Mouse (Mus musculus): ENCODE results near the gene Scel.
A peak's percentile ranks its signal among the peaks of the same experiment; 100 is the strongest.
"Not testable (repeated sequence)": the region's sequence is repeated elsewhere in the genome, so short reads cannot be mapped to it uniquely, and the experiment has no call there.

Scel gene

DNA sequence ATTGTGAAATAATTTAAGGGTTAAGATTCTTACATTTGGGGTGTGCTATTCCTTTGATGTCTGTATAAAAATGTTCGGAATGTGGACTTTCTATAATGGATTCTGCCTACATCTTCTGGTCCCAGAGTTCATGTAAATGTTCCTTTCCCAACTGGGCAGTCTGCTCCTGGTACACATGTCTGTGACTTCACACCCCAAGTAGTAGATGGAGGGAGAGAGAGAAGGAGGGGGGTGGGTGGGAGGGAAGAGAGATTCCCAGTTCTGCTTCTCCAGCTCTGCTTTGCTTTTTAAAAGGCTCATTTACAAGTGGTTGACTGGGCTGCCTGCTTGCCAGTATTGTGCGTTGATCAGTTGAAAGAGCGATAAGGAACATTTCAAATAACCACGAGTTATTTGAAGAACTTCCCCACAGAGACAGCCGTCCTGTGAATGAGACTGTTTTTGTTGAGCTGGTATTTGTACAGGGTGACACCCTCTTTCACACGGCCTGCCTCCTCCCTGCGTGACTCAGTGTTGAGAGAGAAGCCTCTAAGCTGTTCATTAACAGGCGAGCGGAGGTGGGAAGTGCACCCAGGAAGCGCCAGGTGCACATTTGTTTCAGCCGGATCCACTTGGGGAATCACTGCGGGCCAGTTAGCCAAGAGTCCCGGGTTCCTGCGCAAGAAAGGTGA is at the start of gene Scel:
Gene Scel (plus strand): TSS at position 541 of the 671 bp plus-strand sequence.
- no peak for DNase-seq (ENCODE audit: low spot score)

DNA sequence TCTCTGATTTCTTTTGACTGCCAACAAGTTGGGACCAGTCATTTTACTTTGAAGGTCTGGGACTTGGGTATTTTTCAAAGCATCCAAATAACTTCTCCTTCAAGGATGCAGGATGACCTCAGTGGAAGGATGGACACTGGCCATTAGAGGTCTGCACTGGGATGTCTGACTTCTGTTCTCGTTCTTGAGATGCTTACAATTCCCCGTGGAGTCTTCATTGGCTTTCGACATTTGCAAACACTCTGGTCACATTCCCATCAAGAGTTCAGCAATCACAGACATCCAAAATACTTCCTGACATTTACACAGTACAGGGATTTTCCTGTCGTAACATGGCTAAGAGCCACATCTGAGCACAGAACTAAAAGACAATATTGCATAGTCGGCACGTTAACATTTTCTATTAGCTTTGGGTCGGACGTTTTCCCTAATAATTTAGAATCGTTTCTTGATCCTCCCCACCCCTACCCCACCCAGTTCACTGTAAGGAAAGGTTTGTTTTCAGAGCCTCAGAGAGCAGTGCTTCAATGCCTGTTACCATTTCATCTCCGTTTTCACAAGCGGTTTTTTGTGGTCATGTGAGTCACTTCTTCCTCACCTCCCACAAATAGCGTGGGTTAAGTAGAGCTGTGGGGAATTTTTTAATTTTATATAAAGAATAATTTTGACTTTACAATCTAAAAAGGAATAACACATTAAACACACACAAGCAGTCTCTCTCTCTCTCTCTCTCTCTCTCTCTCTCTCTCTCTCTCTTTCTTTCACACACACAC is 44.3 kb upstream of the Scel start:
- no peak for DNase-seq (ENCODE audit: low spot score)

DNA sequence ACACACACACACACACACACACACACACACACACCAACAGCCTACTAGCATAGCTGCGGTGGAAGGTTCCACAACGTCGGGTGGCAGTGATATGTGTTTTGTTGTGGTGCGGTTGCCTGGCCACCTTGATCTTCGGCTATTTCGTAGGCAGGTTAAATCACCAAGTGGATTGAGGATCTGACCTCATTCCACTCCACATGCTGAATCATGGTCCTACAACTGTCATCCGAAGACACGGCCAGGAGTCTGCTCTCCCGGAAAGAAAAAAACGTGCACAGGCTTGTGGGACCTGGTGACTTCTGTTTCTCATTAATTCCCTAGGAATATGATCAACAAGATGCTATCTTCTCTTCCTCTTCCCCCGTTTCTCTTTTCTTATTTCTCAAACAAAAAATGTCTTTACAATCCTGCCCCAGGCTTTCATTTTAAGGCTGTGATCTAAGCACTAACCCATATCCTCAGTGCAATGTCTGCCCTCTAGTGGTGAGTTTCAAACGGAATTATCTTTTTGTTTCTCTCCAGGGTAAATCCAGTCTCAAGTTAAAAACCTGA is 43.6 kb upstream of the Scel start:
- peak; percentile 39 for DNase-seq (ENCODE audit: low spot score)

DNA sequence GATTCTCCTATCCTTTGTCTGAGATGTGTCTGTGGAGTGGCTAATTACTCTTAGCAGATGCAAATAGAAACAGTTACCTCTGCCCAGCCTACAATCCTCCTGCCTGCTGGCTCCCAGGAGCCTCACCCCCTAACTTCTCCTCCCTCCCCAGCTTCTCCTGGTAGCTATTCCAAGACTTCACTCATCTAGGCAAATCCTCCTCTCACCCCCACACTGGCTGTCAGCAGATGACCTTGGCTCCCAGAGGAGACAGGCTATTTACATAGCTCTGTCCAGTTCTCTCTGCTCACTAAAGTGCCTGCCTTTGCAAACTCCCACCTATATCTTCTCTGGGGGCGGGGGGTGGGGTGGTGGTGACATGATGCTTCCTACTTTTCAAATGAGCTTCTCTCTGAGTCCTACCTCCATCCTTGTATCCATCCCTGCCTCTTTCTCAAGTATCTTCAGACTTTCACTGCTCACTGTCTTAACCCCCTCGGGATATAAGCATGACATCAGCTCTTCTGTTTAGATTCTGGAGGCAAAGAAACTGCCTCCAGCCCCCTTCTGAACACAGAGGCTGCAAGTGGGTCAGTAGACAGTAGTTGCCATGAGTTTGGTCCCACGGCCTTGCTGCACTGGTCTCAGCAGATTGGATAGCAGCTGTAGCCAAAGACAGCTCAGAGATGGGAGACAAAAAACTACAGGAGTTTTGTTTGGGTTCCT is 41.9 kb upstream of the Scel start:
- peak; percentile 69 for DNase-seq (ENCODE audit: low spot score)

DNA sequence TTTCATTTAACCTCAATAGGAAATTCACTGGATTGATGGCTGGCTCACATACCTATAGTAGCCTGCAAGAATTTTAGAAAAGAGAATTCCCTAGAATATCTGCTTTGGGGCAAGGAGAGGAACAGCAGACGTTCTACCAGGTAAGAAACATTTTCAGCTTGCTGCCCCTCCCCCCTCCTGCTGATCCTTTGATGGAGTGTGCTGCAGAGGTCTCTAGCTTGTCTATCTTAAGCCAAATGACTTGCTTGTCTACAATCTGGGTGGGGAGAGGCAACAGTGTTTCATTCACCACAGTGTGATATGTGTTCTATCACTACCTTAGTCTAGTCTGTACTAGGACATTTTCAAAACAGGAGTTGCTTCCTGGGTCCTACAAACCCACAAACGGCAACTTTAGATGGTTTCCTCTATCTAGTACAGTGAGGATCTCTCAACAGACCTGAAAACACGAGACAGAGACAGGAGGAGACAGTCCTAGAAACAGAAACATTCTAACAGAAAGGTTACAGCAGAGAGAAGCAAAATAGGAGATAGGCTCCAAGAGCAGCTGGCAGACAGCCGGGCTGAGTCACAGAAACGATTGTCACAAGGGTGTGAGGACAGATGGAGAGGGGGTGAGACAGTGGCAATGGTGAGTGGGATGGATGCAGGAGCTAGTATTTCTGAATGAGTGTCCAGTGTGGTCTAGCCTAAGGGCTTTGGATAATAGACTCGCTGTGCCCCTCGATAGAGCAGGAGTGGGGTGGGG is 41.2 kb upstream of the Scel start:
- DNase-seq (ENCODE audit: low spot score): peak; percentile 72

DNA sequence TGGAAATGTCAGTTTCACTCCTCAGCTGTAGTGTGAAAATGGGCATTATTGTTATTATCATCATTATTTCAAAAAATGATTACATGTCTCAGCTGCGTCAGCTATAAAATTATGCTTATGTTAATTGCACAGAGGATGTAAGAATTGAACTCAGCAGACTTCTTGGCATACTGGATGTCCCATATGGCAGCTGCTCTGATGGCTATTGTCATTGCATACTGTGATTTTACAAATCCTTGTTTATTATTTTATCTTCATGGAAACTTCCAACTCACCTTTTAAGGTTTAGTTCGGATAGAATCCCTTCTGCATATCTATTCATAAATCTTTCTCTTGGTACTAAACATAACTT is 40.6 kb upstream of the Scel start:
- DNase-seq (ENCODE audit: low spot score): no peak

DNA sequence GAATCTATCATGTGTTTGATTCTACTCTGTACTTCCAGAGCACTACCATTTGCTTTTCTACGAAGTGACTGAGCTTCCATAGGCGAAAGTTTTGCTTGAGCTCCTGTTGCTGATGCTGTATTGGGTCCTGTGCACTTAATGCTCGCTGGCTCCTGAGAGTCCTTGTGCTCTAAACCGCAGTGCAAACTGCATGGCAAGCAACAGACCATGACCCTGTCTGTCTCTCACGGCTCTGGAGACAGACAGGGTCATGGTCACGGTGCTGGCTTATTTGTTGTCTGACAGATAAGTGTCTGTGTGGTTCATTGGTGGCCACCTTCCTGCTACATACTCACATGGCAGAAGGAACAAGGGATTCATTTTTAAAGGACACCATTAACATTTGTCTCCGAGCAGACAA is 37.8 kb upstream of the Scel start:
- DNase-seq (ENCODE audit: low spot score): no peak

DNA sequence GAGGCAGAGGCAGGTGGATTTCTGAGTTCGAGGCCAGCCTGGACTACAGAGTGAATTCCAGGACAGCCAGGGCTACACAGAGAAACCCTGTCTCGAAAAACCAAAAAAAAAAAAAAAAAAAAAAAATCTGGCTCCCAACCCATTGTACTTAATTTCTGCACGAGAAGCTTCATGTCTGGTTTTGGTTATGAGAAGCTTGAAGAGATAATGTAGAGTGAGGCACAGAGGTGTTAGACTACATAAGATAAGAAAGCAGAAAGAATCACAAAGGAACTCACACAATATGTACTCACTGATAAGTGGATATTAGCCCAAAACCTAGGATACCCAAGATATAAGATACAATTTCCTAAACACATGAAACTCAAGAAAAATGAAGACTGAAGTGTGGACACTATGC is 36.9 kb upstream of the Scel start:
- not testable (repeated sequence) for DNase-seq (ENCODE audit: low spot score)

DNA sequence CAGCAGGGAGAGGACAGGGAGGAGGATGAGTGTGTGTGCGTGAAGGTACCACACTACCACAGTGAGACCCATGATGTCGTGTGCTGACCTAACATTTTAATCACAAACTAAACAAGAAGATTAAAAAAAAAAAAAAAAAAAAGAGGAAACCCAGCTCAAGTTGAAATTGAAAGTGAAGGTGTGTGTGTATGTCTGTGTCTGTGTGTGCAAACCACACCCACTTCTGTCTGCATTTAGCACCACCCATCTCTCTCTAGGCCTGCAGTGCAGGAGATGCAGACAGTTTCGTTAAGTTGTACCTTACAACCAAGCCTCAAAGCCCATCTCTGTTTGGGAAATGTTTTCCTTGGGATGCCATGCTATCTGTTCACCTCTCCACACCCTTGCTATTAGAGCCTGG is 35.9 kb upstream of the Scel start:
- no peak for DNase-seq (ENCODE audit: low spot score)

DNA sequence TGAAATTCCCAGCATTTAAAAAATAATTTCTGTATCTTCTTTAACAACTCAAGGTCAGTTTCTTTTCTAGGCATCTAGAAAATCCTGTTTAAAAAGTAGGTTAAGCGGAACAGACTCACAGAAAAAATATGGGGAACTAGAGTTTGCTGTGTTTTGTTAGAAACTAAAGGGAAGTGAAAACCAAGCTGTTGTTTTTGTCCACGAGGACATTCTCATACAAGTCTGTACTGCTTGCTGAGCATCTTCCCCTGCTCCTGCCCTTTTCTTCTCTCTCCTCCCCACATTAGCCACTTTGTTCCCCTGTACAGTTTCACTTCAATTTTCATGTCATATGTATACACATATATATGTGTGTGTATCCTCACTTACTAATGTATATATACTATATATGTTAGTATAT is 35.2 kb upstream of the Scel start:
- DNase-seq (ENCODE audit: low spot score): no peak

DNA sequence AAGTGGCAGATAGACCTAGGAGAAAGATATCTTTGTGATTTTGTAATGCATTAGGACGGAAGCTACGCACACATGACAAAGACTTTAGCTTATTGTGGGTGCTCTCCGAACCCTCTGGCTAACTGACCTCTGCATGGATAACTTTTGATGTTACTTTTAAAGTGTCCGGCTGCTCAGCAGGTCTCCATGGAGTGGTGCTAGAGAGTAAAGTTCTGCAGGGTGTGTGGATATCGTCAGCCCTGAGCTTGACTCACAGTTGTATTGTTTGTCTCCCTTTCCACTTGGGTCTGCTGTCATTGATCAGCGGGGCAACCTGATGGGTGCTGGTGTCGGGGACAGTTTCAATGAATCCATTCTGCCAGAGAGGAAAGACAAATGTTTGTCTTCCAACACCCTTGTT is 33.7 kb upstream of the Scel start:
- no peak for DNase-seq (ENCODE audit: low spot score)

DNA sequence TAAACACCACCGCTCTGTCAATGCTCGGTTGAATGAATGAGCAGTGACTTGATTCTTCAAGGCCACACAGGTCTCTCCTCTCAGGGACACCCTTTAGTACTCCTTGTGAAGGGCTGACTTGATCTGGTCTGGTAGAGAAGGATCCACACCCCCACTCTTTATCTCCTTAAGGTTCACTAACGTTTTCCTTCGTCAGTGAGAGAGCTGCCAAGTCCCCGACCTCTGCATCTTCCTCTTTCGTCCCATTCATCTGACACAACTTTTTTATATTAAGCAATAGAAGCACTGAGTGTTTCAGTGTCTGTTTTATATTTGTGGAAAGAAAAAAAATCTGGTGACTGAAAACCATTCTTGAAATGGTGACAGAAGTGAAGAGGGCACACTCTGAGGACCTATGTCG is 31.6 kb upstream of the Scel start:
- DNase-seq (ENCODE audit: low spot score): no peak

DNA sequence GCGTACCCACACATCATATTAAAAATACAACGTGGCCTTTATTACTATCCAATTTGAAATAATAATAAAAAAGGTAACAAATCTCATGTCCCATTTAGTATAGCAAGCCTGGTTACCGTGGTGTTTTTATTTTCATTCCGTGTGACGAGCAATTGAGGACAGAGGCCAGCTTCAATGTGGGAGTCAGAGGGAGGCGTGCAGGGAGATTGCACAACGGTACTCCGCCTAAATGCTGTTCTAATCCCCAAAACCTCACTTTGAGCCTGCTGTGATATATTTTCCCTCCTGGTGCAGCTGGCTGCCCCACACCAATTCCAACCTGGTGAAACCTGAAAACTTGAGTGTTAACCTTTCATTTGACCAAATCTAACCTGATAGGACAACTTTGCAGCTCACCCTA is 27.5 kb upstream of the Scel start:
- DNase-seq (ENCODE audit: low spot score): no peak

DNA sequence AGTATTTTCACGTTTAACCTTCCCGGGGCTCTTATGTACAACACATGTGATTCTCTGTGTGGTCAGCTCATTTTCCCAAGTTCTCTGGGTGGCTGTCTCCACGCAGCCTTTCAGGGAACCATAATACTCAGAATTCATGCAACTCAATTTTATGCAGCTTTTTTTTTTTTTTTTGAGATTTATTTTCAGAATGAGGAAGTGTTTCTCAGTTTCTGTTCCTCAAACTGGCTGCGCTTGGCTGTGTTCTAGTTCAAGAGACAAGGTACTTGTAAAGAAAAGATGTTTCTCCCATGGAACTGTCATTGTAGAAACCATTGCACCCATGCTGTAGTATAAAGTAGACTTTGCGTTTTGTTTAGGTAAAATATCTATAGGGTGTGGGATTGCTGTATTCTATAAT is 26.2 kb upstream of the Scel start:
- DNase-seq (ENCODE audit: low spot score): no peak

DNA sequence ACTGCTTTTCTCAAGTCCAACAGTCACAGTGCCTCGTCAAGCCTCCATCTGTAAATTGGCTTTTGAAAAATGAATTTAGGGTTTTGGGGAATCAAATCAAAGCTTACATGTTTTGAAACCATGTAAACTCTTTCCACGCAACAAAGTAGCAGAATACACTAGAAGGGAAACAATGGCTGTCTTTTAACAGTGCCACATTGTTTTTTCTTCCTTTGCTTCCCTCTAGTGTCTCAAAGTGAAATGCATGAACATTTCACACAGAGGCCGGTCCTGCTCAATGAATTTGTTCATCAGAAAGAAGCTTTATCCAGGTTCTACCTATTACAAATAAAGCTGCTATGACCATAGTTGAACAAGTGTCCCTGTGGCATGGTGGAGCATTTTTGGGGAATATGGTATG is 24.5 kb upstream of the Scel start:
- no peak for DNase-seq (ENCODE audit: low spot score)

DNA sequence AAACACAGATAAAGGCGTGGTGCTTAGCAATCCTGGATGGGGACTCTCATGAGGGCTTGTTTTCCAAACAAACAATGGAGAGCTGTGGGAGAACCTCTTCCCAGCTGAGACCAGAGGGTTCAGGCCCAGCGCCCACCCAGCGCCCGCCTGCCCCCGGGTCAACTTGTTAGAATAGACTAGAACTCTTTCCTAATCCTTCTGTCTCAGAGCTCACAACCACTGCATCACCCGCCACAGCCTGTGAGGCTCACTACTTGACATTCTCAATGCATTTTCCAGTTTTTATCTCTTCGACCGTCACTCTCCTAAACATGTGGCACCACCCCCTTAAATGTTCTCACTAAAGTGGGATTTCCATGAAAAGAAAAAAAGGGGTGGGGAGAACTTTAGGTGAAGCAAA is 14.9 kb upstream of the Scel start:
- no peak for DNase-seq (ENCODE audit: low spot score)

DNA sequence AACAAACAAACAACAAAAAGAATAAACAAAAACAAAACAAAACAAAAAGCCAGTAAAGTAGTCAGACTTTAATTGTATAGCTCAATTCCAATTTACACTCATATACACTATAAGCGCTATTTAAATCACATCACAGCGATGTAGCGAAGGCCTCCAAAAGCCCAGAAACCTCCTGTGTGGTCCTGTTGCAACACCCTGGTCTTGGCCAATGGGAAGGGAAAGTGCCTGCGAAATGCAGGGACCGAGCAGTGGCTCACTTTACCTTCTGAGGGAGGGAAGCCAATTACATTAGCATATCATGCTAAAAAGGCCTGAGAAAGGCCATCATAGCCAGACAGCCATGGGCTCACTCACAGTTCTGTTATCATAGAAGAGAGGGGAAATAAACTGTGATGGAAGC is 14.5 kb upstream of the Scel start:
- DNase-seq (ENCODE audit: low spot score): no peak

DNA sequence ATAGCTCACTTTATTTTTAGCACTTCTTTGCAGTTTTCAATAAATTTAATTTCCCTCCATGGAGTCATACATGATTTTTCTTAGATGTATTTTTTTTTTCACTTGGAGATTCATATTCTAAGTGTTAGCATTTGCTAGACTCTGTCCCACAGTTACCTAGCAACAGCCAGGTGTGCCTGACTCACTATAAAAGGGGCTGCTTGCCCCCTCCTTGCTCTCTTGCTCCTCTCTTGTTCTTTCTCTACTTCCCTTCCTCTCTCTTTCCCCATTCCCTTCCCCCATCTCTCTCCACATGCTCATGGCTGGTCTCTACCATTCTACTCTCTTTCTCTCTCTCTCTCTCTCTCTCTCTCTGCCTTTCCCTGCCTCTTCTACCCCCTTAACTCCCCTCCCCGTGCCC is 14.1 kb upstream of the Scel start:
- no peak for DNase-seq (ENCODE audit: low spot score)

DNA sequence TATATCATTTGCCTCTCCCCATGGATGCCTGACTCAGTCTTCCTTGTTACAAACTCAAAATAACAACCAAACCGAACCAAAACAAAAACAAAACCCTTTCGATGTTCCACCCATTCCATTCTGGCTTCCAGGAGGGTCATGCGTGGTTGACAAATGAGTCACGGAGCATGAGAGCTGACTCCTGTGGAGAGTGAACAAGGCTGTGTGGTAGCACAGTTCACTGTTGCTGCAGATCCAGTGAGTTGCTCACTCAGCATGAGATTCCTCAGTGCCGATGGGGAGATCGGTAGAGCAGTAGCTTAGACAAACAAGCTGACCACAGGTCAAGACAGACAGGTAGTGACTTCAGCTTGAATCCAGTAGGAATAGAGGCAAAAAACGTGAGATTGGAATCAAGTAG is 12.8 kb upstream of the Scel start:
- DNase-seq (ENCODE audit: low spot score): no peak

DNA sequence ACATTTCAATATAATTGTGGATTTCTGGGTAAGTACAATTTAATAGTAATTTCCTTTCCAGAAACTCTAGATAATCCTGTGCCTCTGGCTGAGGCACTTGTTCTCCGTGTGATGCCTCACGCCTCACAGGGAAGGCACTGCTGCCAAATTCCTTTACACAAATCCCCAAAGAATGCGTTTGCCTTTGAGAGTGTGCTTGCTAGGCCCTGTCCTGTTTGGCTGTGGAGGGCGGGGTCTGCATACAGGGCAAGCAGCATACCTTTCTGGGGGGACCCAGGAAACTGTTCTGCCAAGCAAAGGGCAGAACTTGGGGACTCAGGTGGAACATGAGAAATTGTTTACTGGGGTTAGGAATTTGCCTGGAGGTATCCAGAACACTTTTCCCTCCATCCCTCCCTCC is 12.2 kb upstream of the Scel start:
- no peak for DNase-seq (ENCODE audit: low spot score)

DNA sequence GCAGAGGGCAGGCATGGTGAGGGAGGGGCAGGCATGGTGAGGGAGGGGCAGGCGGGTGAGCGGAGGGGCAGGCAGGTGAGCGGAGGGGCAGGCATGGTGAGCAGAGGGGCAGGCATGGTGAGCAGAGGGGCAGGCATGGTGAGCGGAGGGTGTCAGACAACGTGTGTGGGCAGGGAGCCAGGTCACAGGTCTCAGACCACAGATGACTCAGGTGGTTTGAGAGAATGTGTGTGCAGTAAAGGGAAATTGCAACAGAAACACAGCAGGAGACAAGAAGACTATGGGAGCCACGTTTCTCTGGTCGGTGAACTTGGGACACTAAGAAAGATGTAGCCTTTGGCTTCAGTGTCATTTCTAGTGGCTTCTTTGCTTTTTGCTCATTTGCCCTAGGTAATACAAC is 8.6 kb upstream of the Scel start:
- no peak for DNase-seq (ENCODE audit: low spot score)

DNA sequence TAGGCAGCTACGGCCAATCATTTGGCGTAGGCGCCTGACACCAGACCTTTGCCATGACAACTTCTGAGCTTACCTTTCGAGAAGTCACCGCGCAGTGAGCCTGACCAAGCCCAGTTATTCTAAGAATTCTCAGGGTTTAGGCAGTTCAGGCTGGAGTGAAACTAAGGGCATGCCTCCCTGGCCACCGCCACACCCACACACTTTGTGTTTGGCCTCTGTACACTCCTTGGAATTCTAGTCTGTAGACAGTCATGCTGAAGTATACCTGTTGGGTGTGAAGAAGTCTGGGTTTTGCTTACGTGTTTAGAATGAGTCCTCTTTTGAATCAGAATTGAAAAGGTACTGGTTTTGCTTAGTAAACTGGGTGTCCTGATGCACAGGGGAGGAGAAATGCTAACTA is 3.6 kb upstream of the Scel start:
- DNase-seq (ENCODE audit: low spot score): no peak

DNA sequence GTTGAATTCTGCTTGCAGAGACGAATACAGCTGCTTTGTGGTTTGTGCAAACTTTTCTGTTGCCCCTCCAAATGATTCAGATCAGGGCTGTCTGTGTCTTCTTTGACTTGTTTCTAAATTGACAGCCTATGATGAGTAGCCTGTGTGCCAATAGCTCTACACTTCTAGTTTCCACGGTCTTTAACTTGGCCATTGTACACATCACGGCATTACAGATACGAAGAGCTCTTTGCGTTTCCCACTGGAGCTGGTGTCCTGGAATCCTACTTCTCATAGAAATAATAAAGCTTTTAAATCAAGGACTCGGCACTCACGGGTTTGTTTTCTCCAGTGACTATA is 300 bp downstream of the Scel start:
- no peak for DNase-seq (ENCODE audit: low spot score)

Measured in testis, postnatal 14 days (tissue).